ENCODE assay signal across 16 mouse cellular contexts in genomic region chr2:131635791-131636190, GRCm38 (mm10).
"Had no signal": no experiment of that assay in that cellular context is flagged by ENCODE, and none has a peak within 500 bp of the region (broad histone marks: within the 10 kb centered on the region; RNA-seq: fewer than 3 reads in every experiment).

No protein-coding gene starts in this region.

- H3K4me1 ChIP-seq: liver, embryonic 12.5 days; liver, embryonic 15.5 days; midbrain, embryonic 10.5 days; midbrain, embryonic 13.5 days; neural tube, embryonic 13.5 days had no signal

- H3K36me3 ChIP-seq: limb, embryonic 10.5 days; limb, embryonic 13.5 days; liver, embryonic 12.5 days; liver, embryonic 15.5 days; midbrain, embryonic 10.5 days; midbrain, embryonic 13.5 days; neural tube, embryonic 13.5 days had no signal

- H3K27ac ChIP-seq: layer of hippocampus, adult 2 months; limb, embryonic 10.5 days; limb, embryonic 13.5 days; liver, embryonic 12.5 days; liver, embryonic 15.5 days; midbrain, embryonic 10.5 days; midbrain, embryonic 13.5 days; neural tube, embryonic 13.5 days had no signal

- DNase-seq: kidney, postnatal 14 days; layer of hippocampus, adult 9-11 months; liver; lung, adult 18-20 months; thymus, adult 18-20 months; thymus, postnatal 36 days had no signal

- H3K4me3 ChIP-seq: layer of hippocampus, adult 2 months; limb, embryonic 10.5 days; limb, embryonic 13.5 days; liver, embryonic 12.5 days; liver, embryonic 15.5 days; megakaryocyte, embryonic 14.5 days; midbrain, embryonic 10.5 days; midbrain, embryonic 13.5 days; myocyte; neural tube, embryonic 13.5 days had no signal

- H3K27me3 ChIP-seq: limb, embryonic 13.5 days; liver, embryonic 12.5 days; liver, embryonic 15.5 days; midbrain, embryonic 13.5 days; neural tube, embryonic 13.5 days had no signal
